Mouse (Mus musculus): ENCODE measurements at regions not wholly inside any gene's neighbourhood (a gene's known extent, or its start where the extent isn't known, plus 50 kb on each side); places are given as distances from the start of the nearest gene placed in this dataset.

DNA sequence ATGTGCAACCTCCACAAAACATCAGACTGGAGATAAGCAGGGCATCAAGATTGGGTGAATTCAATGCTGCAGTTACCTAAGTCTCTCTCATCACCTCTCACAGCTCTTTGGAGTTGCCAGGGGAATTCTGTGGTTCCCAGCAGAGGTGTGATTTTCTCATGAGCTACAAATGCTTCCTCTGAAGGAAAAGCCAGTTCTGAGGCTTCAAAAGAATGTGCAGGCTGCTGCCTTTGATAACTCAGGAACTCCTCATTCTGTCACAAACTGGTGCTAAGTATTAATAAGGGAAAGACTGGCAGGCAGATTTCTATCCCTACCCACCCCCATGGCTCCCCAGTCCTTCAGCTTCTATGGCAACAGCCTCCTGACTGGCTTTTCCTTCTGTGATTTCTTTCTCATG, 243.8 kb upstream of the Gria1 start:
- TF ChIP-seq CTCF (IDR thresholded peaks at IDR 0.05; ENCODE audit: borderline replicate concordance, insufficient read depth, low read depth, low read length): no peak
- TF ChIP-seq POLR2A (IDR thresholded peaks at IDR 0.05; ENCODE audit: borderline replicate concordance, insufficient read depth, low read length): no peak

Data from cerebellum, adult 2 months (tissue).